Mouse (Mus musculus) liver, postnatal 0 days (tissue): ENCODE measurements at regions not wholly inside any gene's neighbourhood (a gene's known extent, or its start where the extent isn't known, plus 50 kb on each side); places are given as distances from the start of the nearest gene placed in this dataset.

Source experiments
- ATAC-seq: fragments of 200-750 bp; cut with Nextera tagmentation; 2 replicates; pipeline ENCODE4 v1.8.0; 2017; ENCODE audit warnings: mild to moderate bottlenecking, moderate library complexity
- DNase-seq: peaks from one replicate; pipeline ENCODE4 v3.0.0-alpha.2; 2016
- H3K27ac ChIP-seq: fragments of 300-500 bp; sonication (generic); 2 replicates; pipeline ENCODE4 v1.5.1; 2014; ENCODE audit warnings: antibody characterized with exemption, moderate library complexity, mild to moderate bottlenecking, low read depth
- H3K27me3 ChIP-seq: fragments of 300-500 bp; sonication (generic); 2 replicates; pipeline ENCODE4 v1.6.1; 2014; ENCODE audit warnings: low read length, control low read depth, mixed read lengths; ENCODE audit not compliant: insufficient read depth
- H3K36me3 ChIP-seq: fragments of 300-500 bp; sonication (generic); replicated peaks from 2 replicates; pipeline ENCODE4 v1.6.1; 2014; ENCODE audit warnings: mild to moderate bottlenecking, control low read depth, low read length, moderate library complexity, mixed read lengths; ENCODE audit not compliant: insufficient read depth
- H3K4me1 ChIP-seq: fragments of 300-500 bp; sonication (generic); 2 replicates; pipeline ENCODE4 v1.6.1; 2014; ENCODE audit warnings: antibody characterized with exemption, mild to moderate bottlenecking, control low read depth; ENCODE audit not compliant: insufficient read depth
- H3K4me2 ChIP-seq: fragments of 300-500 bp; sonication (generic); 2 replicates; pipeline ENCODE4 v1.6.1; 2014; ENCODE audit warnings: low read depth, mild to moderate bottlenecking, low read length, moderate library complexity, mixed read lengths
- H3K4me3 ChIP-seq: fragments of 300-500 bp; sonication (generic); 2 replicates; pipeline ENCODE4 v1.5.1; 2014; ENCODE audit warnings: low read depth, low read length
- H3K9ac ChIP-seq: fragments of 300-500 bp; sonication (generic); replicated peaks from 2 replicates; pipeline ENCODE4 v1.6.1; 2014; ENCODE audit warnings: mild to moderate bottlenecking, moderate library complexity
- H3K9me3 ChIP-seq: fragments of 300-500 bp; sonication (generic); 2 replicates; pipeline ENCODE4 v1.6.1; 2016; ENCODE audit warnings: mild to moderate bottlenecking, control low read depth, low read length, mixed read lengths
- CTCF ChIP-seq: sonication (generic); IDR thresholded peaks from 2 replicates; pipeline ENCODE4 v1.5.1; 2016; ENCODE audit warnings: antibody characterized with exemption, low read depth
- EP300 ChIP-seq: IDR thresholded peaks from 2 replicates; pipeline ENCODE4 v1.6.1; 2016; ENCODE audit warnings: antibody characterized with exemption, low read depth, mild to moderate bottlenecking
- WGBS: fragments of 180-500 bp; shearing (Covaris S2); extraction: QIAGEN DNeasy Blood & Tissue Kit; methylation state at CpG from one replicate; pipeline ENCODE4 v1.1.7; 2014; ENCODE audit not compliant: insufficient replicate concordance; 5-methylcytosine and 5-hydroxymethylcytosine counted together

DNA sequence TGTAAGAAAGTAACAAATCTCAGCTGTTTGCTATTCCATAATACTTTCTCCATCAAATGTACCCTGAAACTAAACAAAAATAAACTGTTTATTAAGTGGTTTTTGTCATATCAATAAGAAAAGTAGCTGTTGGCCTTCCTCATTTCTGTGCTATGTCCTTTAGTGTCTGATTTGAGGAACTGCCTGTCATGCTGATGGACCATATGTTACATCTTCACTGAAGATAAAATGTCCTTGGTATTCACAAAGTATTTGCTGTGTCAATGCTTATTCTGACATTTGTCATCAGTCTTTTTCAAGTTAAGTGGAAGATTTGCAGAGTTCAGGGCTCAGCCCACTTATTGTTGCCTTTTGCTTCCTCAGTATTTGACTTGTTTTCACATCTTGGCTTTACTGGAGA lies 682.0 kb upstream of the Gje1 start:
- ATAC-seq (no peak), DNase-seq (no peak)
- TF ChIP-seq EP300 (no peak), CTCF (no peak)

DNA sequence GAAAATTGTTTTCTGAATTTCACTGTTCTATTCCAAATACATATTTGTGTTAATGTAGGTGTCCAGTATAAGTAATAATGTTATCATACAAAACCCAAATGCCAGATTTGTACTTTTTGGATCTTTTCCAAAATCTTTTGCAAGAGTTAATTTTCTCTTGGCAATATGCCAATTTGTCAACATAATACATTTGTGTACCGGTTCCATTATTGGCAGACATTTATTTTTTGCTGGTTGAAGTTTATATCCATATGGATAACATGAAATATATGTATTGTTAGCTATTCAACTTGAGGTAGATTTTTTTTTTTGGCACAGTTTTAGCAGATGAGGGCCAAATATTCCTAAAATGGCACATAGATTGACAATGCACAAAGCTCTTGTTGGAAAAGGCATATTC lies 679.1 kb upstream of the Gje1 start:
- no peak for DNase-seq
- Histone ChIP-seq H3K4me1 (no peaks in the 10 kb centered on the region), H3K9ac (no peak overlapping the region), H3K36me3 (no peaks in the 10 kb centered on the region), H3K9me3 (no peaks in the 10 kb centered on the region), H3K4me3 (no peak overlapping the region), H3K27me3 (no peaks in the 10 kb centered on the region), H3K27ac (no peak overlapping the region), H3K4me2 (no peak overlapping the region)
- TF ChIP-seq EP300 (no peak), CTCF (no peak)
- no peak for ATAC-seq
- 47% methylated on average over 1 of the region's 1 CpGs for WGBS

More for the DNA sequence above, 682.0 kb upstream of the Gje1 start:
- Histone ChIP-seq H3K9me3 (no peaks in the 10 kb centered on the region), H3K4me1 (no peaks in the 10 kb centered on the region), H3K27ac (no peak overlapping the region), H3K4me3 (no peak overlapping the region), H3K27me3 (no peaks in the 10 kb centered on the region), H3K36me3 (no peaks in the 10 kb centered on the region), H3K9ac (no peak overlapping the region), H3K4me2 (no peak overlapping the region)

DNA sequence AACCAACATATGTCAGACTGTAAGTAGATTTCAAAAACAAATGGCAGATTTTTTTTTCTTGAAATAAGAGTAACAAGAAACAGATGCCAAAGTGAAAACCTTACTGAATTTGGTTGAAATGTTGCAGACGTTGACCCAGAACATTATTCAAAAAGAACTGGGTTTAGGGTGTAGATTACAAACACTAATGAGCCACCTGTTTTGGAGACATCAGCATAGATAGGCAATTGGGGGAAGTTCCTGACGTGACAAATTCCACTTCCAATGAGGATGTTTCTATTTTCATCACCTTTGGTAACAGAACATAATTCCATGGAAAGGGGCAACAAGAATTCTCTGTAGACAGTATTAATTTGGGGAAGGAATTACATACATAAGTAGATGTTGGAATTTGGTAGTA lies 677.3 kb upstream of the Gje1 start:
- ATAC-seq = no peak
- no peak overlapping the region for H3K4me2 ChIP-seq
- no peak for DNase-seq
- no peaks in the 10 kb centered on the region for H3K4me1 ChIP-seq
- 61% methylated on average over 2 of the region's 2 CpGs for WGBS
- H3K9ac ChIP-seq = no peak overlapping the region
- TF ChIP-seq EP300 = no peak
- no peak for TF ChIP-seq CTCF
- H3K27me3 ChIP-seq = no peaks in the 10 kb centered on the region
- no peaks in the 10 kb centered on the region for H3K9me3 ChIP-seq
- H3K4me3 ChIP-seq = no peak overlapping the region
- H3K27ac ChIP-seq = no peak overlapping the region
- H3K36me3 ChIP-seq = no peaks in the 10 kb centered on the region

DNA sequence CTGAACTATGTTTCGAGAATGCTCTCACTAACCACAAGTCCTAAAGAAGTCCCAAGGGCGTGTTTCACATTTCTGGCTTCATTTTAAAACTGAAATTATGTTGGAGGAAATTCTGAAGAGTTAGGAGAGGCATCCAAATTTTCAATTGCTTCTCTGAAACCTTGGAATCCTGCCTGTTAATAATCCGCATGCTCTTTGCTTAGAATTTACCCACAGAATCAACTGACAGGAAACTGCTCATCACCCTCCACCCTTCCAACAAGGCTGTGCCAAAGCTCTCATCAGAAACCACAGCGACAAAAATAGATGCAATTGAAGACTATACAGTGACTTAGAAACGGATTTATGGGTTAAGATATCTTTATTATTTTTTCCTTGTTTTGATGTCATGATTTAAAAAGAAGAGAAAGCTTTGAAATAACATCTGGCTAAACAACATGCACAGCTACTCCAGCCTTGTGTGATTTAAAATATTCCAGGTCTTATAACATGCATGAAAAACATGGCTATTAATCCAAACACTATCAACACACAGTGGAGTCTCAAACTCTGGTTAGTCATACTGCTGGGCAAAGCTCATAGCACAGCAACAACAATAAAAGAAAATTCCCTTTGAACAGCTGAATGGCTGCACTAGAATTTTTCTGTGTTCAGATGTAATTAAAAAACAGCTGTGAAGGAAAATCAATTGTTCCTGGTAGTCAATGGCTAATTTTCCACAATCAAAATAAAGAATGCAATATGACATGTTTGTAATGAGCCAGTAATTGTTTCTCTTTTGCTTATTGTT lies 674.2 kb upstream of the Gje1 start:
- Histone ChIP-seq H3K27me3 (no peaks in the 10 kb centered on the region), H3K27ac (no peak overlapping the region), H3K36me3 (no peaks in the 10 kb centered on the region), H3K4me3 (no peak overlapping the region), H3K4me2 (no peak overlapping the region), H3K9me3 (no peaks in the 10 kb centered on the region), H3K4me1 (no peaks in the 10 kb centered on the region), H3K9ac (no peak overlapping the region)
- ATAC-seq (no peak), DNase-seq (no peak)
- WGBS = 24% methylated on average over 5 of the region's 5 CpGs
- TF ChIP-seq EP300 = no peak
- TF ChIP-seq CTCF = no peak

DNA sequence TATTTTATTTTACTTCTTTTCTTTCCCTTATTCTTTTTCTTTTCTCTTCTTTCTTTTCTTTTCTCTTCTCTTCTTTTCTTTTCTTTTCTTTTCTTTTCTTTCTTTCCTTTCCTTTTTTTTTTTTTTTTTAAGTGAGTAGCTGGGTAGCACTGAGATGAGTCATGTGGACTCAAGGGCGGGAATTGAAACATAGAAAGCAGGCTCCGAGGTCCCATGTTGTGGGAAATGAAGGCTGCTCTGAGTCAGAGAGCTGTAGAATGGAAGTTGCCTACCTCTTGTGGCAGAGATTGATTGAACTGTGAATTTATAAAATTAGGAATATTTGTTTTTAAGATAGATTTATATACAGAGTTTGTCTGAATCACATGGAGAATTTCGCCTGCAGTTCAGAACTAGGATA lies 655.6 kb upstream of the Gje1 start:
- TF ChIP-seq CTCF (no peak), EP300 (no peak)
- H3K9me3 ChIP-seq = no peaks in the 10 kb centered on the region
- no peaks in the 10 kb centered on the region for H3K4me1 ChIP-seq
- no peak overlapping the region for H3K4me2 ChIP-seq
- ATAC-seq (no peak), DNase-seq (no peak)
- no peaks in the 10 kb centered on the region for H3K36me3 ChIP-seq
- H3K4me3 ChIP-seq = no peak overlapping the region
- H3K27me3 ChIP-seq = no peaks in the 10 kb centered on the region
- H3K27ac ChIP-seq = no peak overlapping the region
- H3K9ac ChIP-seq = no peak overlapping the region
- WGBS = 80% methylated on average over 3 of the region's 3 CpGs
